Mouse (Mus musculus): ENCODE measurements around the gene Rbm14.
"Not testable (repeated sequence)": the region's sequence is repeated elsewhere in the genome, so short reads cannot be mapped to it uniquely, and the experiment has no call there.

Gene Rbm14

DNA sequence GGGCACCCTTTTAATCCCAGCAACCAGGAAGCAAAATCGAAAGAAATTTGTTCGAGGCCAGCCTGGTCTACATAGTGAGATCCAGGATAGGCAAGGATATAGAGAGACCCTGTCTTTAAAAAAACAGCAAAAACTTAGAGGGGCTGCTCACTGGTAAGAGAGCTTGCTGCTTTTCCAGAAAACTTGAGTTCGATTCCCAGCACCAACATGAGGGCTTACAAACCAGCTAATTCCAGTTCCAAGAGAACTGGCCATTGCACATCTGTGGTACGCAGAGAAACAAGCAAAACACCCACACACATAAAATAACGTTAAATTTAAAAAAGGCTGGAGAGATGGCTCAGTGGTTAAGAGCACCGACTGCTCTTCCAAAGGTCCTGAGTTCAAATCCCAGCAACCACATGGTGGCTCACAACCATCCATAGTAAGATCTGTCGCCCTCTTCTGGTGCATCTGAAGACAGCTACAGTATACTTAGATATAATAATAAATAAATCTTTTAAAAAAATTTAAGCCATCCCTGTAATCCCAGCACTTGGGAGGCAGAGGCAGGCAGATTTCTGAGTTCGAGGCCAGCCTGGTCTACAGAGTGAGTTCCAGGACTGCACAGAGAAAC lies 1.0 kb upstream of the Rbm14 start:
- DNase-seq: not testable (repeated sequence)

DNA sequence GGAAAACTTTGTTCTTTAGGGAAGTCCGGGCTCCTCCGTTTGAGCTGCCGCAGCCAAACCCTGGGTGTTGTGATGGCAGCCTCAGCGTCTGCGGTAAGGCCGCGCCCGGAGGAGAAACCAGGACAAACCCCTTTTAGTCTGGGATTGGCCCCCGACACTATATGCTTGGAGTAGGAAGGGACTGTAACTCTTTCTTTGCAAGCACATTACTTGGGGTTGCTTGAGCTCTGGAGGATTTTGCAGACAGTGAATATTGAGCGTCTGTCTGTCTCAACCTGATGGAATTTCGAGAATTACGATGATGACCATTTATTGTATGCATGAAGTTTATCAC lies 442 bp upstream of the Rbm14 start:
- DNase-seq: no peak

DNA sequence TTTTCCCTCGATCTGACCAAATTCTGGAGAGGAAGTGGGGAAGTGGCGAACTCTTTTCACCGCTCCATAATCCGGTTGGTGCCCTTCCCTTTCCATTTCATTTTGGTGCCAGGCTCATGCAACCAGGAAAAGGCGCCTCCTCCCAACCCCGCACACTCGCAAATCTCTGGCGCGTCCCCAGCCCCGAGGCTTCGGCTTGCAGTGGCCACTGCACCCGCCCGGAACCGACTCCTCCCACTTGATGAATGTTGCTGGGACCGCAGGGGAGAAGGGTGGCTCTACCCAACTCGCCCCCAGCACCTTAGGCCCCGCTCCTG lies 730 bp downstream of the Rbm14 start:
- DNase-seq: no peak

DNA sequence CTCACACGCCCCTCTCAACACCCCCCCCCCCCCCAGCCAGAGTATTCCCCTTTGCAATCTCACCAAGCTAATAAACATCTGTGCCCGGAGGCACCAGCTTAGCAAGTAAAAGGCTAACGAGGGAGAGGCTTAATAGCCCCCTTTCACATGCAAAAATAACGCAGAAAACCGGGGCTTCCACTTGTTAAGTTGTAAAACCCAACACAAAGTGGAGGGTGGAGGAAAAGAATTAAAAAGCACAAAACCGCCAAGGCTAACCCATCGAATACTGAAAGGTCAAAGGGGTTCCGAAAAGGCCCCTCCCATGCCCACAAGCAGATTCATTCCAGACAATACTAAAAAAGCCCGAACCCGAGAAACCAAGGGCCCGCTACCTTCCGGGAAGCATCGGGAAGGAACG lies 1.1 kb downstream of the Rbm14 start:
- no peak for DNase-seq

DNA sequence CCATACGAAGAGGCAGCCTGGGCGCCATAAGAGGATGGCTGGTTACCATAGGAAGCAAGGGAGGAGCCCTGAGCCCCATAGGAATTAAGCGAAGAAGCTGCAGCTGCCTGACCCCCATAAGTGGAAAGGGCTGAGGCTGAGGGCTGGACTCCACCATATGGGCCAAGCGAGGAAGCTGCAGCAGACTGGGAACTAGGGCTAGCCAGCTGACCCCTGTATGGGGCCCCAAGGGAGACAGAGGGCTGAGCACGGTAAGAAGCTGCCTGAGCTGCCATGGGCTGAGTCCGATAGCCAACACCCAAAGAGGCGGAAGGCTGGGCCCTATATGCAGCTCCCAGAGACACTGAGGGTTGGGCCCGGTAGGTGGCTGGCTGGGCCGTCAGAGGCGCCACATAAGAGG lies 8.2 kb downstream of the Rbm14 start:
- no peak for DNase-seq

DNA sequence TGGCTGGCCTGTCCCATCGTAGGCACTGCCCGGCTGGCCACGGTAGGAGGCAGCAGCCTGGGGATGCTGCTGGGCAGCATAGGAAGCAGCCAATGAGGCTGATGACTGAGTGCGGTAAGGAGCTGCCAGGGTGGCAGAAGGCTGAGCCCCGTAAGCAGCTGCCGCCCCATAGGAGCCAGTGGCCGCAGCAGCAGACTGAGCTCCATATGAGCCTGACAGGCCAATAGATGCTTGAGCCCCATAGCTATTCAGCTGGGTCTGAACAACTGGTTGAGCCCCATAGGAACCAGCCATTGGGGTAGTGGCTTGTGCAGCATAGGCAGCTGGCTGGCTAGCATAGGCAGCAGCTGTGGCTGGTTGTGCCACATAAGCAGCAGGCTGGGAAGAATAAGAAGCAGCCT lies 8.7 kb downstream of the Rbm14 start:
- no peak for DNase-seq

DNA sequence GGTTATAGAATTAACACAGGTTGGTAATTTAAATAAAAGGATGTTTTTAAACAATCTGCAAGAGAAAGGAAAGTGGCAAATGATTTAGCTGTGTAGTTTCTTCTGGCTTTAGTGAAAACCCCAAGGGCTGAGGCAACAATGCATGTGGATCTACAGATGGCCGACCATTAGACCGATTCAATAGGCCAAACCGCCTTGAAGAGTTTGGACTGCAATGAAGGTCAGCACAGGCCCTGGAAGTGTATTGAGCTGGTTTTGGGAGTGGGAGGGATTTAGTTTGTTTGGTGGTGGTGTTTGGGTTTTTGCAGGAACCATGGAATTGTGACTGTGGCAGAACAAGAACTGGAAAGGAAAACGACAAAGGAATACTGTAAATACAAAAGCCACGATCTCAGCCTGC lies 12.4 kb downstream of the Rbm14 start:
- DNase-seq: no peak

DNA sequence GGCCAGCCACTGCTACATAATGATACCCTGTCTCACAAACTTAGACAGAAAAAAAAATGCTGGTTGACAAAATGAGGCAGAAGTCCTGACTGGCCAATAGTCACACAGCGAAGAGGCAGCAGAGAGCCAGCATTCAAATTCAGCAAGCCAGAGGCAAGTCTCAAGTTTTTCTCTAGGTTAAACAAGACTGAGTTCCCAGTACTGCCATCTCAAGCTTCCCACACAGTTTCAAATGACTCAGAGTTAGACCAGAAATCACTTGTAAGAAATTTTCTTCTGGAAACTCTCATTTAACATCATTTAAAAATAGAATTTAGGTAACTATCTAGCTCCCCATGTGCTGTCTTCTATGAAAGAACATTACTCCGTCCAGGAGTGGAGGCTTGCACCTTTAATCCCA lies 13.6 kb downstream of the Rbm14 start:
- DNase-seq: no peak

DNA sequence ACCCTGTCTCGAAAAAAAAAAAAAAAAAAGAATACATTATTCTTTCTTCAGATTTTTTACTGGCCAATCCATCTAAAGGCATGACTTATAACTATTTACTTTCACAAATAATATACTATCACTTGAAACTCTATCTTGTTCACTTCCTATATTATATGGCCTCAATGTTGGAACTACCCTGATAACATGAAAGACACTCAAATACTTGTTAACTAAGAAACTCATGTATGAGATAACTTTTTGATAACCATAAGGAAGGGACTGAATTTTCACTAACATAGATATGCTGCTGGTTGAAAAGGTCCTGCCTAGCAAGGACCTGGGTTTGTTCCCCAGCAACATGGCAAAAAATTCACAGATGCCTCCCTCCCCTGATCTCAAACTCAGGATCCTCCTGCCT lies 15.5 kb downstream of the Rbm14 start:
- DNase-seq: no peak

DNA sequence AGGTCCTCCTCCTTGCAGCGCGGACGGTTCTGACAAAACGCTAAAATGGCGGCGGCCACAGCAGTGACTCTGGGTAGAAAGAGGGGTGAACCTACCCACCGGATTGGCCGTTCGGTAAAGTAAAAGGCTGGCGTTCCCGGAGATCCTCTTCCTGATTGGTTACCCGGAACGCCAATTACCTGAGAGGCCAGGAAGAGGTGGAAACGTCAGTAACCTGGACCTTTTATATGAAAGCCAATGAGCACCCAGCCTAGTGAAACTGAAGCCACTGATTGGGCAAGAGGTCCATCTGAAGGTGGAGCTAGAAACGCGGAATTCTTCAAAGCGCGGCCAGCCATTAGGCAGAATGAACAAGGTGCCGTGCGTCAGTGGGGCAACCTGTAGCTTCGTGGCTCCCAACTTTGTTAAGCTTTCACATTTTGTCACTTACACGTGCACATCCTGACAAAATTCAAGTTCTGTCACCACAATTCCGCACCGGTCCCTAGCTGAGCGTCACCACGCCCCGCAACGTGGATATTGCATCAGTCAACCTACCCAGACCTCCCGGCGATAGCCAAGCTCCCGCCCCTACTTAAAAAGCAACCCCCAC lies 17.5 kb downstream of the Rbm14 start, which contains the start of gene Rbm4:
Gene Rbm4, minus strand, starts transcription at position 71 of the 592 bp plus-strand sequence.
- peak; percentile 95 to 97 for DNase-seq

DNA sequence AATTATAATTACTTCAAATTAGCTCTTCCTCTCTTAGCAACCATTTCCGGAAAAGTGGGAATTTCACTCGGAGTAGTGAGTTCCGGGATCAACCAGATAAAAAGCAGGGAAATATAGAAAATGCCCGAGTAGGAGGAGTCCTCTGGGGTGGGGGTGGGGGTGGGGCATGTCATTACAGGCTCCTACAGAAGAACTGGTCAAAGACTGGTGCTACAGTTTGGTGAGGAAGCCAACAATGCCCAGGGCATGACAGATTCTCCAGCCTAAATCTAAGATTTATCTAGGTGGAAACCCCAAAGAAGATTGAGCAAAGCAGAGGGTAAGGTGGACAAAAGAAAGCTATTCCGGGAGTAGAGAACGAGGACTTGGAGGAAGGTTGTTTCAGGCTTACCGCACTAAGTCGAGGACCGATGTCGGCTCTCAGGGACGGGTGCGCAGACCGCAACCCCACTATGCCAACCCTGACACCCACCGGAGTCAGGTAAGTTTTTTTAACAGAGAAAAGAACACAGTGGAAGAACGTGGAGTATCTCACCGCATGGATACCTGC lies 18.1 kb downstream of the Rbm14 start:
- no peak for DNase-seq

DNA sequence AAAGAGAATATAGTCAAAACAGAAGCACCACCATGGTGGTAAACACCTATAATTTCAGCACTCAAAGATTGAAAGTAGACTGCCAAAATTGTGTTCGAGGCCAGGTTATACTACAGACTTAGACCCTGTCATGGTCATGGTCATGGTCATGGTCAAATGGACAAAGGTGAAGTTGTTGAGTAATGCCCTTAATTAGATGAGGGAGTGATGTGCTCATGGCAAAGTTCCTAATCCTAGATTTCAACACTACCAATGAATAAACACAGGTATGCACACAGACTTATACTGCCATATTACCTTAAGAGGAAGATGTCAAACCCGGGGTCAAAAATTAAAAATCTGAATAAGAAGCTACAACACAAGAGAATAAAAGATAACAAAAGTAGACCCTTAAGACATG lies 25.1 kb downstream of the Rbm14 start:
- DNase-seq: no peak

DNA sequence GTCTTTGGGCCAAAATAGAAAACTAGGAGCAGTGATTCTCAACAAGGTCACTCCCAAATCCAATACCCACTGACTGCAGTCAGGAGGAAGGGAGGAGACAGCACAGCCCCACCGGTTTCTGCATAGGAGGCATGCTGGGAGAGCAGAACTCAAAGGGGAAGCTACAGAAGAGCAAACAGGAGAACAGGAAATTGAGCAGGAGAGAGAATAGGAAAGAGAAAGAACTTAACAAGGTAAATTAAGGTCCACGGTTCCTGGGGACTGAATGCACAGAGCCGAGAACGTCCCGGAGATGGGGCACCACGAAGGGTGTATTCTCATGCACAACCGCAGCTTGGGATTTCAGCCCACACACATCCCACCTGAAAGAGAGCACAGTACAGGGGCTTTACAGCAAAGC lies 26.2 kb downstream of the Rbm14 start:
- DNase-seq: no peak

DNA sequence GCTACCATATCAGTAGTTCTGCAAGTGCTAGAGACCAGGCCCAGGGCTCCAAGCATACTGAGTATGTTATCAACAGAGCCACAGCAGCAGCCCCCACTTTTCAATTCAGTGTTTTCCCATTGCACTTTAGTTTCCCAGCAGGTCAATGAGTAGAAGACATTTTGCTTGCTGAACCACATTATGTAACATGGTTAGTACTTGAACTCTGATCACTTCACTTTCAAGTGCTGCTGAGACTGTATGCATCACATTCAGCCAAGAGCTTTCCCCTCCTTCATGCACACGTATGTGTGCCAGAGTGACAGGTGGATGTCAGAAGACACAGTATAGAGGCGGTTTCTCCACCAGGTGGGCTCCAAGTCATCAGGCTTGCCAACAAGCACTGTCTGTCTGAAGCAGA lies 28.5 kb downstream of the Rbm14 start:
- DNase-seq: no peak

DNA sequence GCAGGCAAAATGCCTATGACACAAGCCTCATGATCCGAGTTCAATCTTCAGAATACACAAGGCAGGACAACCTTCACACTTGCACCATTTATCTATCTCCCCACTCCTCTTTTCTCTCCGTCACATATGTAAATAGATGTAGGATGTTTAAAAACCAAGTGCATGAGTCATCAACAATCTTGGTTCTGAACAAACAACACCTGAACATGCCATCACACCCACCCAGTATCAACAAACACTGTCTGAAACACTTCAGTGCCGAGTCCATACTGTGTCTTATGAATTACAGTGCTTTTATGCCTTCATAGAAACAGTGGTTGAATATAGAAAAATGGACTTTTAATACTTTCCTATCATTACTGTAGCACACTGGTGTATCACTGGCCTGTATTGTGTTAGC lies 38.6 kb downstream of the Rbm14 start:
- DNase-seq: no peak

DNA sequence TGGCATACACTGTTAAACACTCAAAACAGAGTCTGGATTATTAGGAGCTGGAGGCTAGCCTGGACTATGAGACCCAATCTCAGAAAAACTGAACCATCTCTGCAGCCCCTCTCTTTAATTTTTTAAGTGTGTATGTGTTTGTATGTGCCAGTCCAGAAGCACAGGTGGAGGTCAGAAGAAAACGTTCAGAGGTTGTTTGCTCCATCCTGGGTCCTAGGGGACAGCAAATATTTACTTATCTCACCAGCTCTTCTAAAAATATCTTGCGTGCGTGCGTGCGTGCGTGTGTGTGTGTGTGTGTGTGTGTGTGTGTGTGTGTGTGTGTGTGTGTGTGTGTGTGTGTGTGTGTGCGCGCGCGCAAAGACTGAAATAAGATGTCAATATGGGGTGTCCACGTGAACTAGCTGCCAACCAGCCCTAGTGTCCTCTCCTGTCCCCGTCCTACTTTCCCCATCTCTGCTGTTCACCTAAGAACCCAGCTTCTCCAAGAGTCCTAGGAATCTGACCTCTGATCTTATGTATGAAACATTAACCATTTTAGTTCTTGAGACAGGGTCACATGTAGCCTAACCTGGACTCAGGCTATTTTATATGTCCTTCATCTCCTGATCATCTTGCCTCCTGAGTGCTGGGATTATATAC lies 43.8 kb downstream of the Rbm14 start:
- no peak for DNase-seq

DNA sequence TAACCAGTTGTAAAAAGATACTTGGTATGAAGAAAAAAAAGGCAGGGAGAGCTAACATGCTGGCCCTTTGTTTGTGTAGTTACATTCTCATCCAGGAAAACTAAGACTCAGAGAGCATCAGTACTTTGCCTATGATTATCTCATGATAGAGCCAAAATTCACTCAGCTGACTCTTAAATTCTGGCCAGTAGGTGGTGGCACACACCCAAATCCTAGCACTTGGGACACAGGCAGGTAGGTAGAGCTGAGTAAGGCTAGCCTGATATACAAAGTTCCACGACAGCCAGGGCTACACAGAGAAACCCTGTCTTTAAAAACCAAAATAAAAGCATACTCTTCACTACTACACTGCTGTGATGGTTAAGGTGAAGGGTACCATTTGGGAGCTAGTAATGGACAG lies 48.6 kb downstream of the Rbm14 start:
- DNase-seq: no peak

DNA sequence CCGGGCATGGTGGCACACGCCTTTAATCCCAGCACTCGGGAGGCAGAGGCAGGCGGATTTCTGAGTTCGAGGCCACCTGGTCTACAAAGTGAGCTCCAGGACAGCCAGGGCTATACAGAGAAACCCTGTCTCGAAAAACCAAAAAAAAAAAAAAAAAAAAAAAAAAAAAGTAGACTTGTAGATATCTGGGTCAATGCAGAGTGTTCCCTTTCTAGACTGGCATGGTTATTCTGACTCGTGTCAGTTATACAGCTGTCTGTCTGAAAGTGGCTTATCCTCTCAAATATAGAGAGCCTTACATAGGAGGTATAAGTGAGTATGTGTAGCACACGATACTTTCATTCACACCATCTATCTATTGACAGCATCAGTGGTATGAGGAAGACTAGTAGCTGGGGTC lies 50.9 kb downstream of the Rbm14 start:
- not testable (repeated sequence) for DNase-seq

DNA sequence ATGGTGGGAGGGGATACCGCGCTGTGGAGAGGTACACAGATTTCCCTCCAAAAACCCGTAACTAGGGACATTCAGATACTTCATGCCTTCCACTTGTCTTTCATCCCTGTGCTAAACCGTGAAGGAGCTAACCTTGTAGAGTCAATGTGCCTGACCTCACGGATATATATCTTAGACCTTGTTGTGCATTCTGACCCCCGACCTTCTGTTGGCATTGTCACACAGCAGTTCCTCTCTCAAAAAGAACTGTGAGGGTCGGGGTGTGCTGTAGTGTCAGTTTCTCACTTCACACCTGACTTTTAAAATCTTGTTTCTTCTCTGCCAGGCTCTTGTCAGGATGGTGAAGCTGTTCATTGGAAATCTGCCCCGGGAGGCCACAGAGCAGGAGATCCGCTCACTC lies 54.5 kb downstream of the Rbm14 start:
- DNase-seq: no peak

DNA sequence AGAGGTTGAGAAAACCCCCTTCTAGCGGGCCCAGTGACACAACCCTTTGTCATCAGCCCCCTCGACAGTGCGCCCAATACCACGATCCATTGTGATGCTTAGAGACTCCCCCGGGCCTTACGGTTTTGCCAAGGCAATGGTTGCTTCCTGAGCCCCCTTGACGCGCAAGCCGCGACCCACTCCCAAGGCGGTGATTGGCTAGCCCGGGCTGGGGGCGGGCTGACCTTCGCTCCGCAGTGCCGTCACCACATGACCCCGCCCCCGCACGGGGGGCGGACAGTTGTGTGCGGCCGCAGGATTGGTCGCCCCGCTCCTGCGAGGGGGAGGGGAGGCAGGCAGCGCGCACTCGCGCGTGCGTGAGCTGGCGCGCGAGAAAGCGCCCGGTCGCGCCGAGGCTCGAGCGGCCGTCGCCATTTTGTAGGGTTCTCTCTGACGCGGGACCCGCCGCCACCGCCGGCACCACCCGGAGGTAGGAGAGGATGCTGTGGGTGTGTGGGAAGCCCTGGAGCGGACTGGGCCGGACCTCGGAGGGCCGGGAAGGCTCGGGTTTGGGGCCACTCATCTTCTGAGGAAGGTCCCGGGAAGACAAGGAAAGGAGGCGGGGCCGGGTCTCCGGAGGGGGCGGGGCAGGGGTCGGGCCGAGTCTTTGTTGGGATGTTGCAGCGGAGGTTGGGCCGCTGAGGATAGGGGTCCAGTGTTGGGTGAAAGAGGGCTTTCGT lies 55.1 kb downstream of the Rbm14 start, which contains the start of gene Rbm4b:
Gene Rbm4b, plus strand, starts transcription at position 305 of the 719 bp plus-strand sequence.
- peak; percentile 98 to 99 for DNase-seq

DNA sequence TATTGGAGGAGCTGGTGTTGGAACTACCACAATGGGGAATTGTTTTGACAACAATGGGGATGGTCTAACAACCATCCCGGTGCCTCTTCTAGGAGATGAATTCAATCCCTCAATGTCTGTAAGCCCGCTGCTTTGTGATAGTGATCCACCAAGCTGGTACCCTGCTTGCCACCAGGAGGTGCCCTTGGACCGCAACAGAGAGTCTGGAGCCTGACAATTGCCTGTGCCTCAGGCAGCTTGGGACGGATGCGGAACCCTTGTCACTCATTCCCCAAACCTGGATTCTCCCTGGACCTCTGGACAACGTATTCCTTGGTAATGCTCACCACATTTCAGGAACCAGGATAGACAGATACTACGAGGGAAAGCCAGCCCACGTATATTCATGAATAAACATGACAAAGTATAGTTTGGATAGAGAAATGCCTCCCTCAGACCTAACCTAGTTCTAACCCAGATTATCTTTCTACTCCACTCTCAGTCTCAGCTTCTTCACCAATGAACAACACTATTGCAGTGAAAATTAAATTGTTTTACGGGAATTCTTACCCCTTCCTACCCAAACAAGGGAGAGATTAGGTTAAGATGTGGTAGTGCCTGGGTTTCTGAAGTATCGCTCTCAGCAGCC lies 55.8 kb downstream of the Rbm14 start:
- peak; percentile 89 to 91 for DNase-seq
